Mouse (Mus musculus) liver, adult 2 months (tissue): ENCODE measurements around the gene Arl10. TPM values are rescaled to one million over a fixed set of nuclear protein-coding genes. Genes with fewer than 3 reads are reported as not detected.
A peak's percentile ranks its signal among the peaks of the same experiment; 100 is the strongest.

ENCODE experiments used
- DNase-seq: peaks from one replicate; pipeline ENCODE4 v3.0.0-alpha.2; 2011; ENCODE audit warnings: low read depth, low spot score; ENCODE audit errors: extremely low read depth
- H3K27ac ChIP-seq: fragments of 200-500 bp; replicated peaks from 2 replicates; pipeline ENCODE4 v1.5.1; 2012; ENCODE audit warnings: low read depth, mild to moderate bottlenecking, control low read depth, inconsistent platforms, low read length; ENCODE audit not compliant: insufficient read depth
- H3K27me3 ChIP-seq: fragments of 200-500 bp; 2 replicates; pipeline ENCODE4 v1.6.1; 2012; ENCODE audit warnings: mild to moderate bottlenecking, moderate library complexity, low read length, inconsistent platforms; ENCODE audit not compliant: control insufficient read depth, insufficient read depth
- H3K36me3 ChIP-seq: fragments of 200-500 bp; 2 replicates; pipeline ENCODE4 v1.6.1; 2012; ENCODE audit warnings: low read length, inconsistent platforms; ENCODE audit not compliant: control insufficient read depth, insufficient read depth
- H3K4me1 ChIP-seq: fragments of 200-500 bp; 2 replicates; pipeline ENCODE4 v1.6.1; 2011; ENCODE audit warnings: low read length; ENCODE audit not compliant: control insufficient read depth, insufficient read depth
- H3K4me3 ChIP-seq: fragments of 200-500 bp; 2 replicates; pipeline ENCODE4 v1.5.1; 2011; ENCODE audit warnings: low read depth, mild to moderate bottlenecking, control low read depth, low read length, moderate library complexity; ENCODE audit not compliant: insufficient read depth
- H3K79me2 ChIP-seq: fragments of 200-500 bp; 2 replicates; pipeline ENCODE4 v1.6.1; 2012; ENCODE audit warnings: inconsistent platforms, mild to moderate bottlenecking, low read length, moderate library complexity; ENCODE audit not compliant: control insufficient read depth, insufficient read depth
- H3K9ac ChIP-seq: fragments of 200-500 bp; 2 replicates; pipeline ENCODE4 v1.6.1; 2012; ENCODE audit warnings: low read depth, mild to moderate bottlenecking, control low read depth, inconsistent platforms, low read length
- CTCF ChIP-seq: fragments of 200-500 bp; IDR thresholded peaks from 2 replicates; pipeline ENCODE4 v1.5.1; 2011; ENCODE audit warnings: low read depth, low read length, control low read depth
- POLR2A ChIP-seq: fragments of 200-500 bp; IDR thresholded peaks from 2 replicates; pipeline ENCODE4 v1.6.1; 2011; ENCODE audit warnings: low read length, control low read depth; ENCODE audit not compliant: insufficient read depth; ENCODE audit errors: extremely low read depth
- WGBS: fragments of 180-500 bp; shearing (Covaris S2); methylation state at CpG from one replicate; pipeline ENCODE4 v1.1.7; 2018; 5-methylcytosine and 5-hydroxymethylcytosine counted together
- polyA plus RNA-seq: library from polyadenylated mRNA; depleted of rRNA; stranded (reverse); fragments of >200 nt; gene quantifications from 2 replicates; pipeline ENCODE4 v1.2.3, GENCODE M21; 2012
- total RNA-seq: library from RNA; depleted of rRNA; stranded (reverse); fragments of >200 nt; gene quantifications from 2 replicates; pipeline ENCODE4 v1.2.3, GENCODE M21; 2014

The Arl10 gene
- total and polyA plus RNA-seq, 2 experiments, result 4.2 to 5.2 TPM

DNA sequence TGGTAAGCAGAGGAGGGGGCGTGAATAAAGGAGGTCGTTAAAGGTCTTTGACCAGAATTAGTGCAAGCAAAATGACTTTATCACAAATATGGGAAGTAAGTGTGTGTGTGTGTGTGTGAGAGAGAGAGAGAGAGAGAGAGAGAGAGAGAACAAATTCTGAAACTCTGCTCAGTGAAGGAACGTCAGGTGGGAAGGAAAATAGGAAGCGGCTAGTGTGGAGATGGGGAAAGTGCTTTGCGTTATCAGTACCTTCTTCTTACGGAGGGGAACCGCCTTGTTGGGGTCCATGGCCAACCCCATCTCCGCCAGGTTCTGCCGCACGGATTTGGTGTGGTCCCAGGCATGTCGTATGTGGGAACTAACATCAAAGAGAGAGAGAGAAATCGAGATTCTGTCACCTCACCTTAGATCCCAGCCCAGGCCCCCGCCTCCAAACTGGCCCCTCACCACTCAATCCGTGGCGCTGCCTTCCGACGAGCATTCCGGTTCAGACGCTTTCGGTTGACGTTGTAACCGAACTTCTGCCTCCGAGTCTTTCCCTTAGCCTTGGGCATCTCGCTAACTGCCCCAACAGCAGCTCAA lies 14.7 kb downstream of the Arl10 start:
- Histone ChIP-seq H3K27ac (peak overlapping the region; percentile 25), H3K36me3 (peaks cover 17% of the 10 kb centered on the region)

DNA sequence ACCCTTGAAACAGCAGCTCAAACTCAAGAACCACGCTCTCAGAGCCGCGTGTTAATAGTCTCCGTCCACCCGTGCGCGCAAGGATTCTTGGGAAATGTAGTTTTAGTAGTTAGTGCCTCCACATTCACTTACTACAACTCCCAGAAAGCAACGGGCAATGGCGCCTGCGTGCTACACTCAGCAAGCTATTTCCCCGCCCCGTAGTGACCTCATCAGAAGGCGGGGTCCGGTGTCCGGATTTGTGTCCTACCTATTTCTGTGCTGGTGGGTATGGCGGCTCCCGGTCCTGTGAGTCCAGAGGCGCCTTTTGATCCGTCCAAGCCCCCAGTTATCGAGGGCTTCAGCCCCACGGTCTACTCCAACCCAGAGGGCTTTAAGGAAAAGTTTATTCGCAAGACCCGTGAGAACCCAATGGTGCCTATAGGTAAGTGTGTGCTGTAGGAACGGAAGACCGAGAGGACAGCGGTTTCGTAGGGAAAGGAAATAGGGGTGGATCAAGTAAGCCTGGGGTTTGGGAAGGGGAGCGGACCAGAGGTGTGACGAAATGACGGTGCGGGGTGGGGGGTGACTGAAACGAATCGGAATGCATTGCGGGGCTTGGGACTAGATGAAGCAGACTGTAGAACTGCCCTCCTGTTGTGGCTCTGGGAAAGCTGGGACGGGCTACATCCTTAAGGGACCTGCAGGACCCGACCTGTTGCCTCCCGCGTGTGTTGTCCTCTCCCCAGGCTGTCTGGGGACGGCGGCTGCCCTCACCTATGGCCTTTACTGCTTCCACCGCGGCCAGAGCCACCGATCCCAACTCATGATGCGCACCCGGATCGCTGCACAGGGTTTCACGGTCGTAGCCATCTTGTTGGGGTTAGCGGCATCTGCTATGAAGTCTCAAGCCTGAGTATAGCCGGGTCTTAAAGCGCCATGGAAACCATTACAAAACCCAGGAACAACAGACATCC lies 15.5 kb downstream of the Arl10 start, which contains the start of the genes Nop16 and Higd2a:
Gene Nop16, minus strand, starts transcription at position 95 of the 956 bp plus-strand sequence.
Gene Higd2a, plus strand, starts transcription at position 212 of the 956 bp plus-strand sequence.
- DNase-seq, result peak; percentile 96
- peaks cover 10% of the 10 kb centered on the region for H3K36me3 ChIP-seq
- peak within 1 kb of the TSS; percentile 73 for H3K27ac ChIP-seq
- H3K9ac ChIP-seq, result peak within 1 kb of the TSS; percentile 89
- WGBS, result under 1% methylated on average over 51 of the region's 51 CpGs
- H3K4me1 ChIP-seq, result peaks cover 10% of the 10 kb centered on the region
- H3K79me2 ChIP-seq, result peaks cover 11% of the 10 kb centered on the region; the same call in 1 of the 2 replicates
- H3K4me3 ChIP-seq, result peak within 1 kb of the TSS; percentile 94
- no peaks in the 10 kb centered on the region for H3K27me3 ChIP-seq
- TF ChIP-seq CTCF (no peak), POLR2A (peak; percentile 64)

More for the DNA sequence above, 14.7 kb downstream of the Arl10 start:
- WGBS, result under 1% methylated on average over 24 of the region's 24 CpGs
- peaks cover 10% of the 10 kb centered on the region for H3K4me1 ChIP-seq
- peak overlapping the region; percentile 94 for H3K4me3 ChIP-seq
- no peaks in the 10 kb centered on the region for H3K27me3 ChIP-seq
- no peak for DNase-seq
- peak overlapping the region; percentile 75 for H3K9ac ChIP-seq
- TF ChIP-seq POLR2A (no peak), CTCF (no peak)
- H3K79me2 ChIP-seq, result peaks cover 11% of the 10 kb centered on the region; the same call in 1 of the 2 replicates

DNA sequence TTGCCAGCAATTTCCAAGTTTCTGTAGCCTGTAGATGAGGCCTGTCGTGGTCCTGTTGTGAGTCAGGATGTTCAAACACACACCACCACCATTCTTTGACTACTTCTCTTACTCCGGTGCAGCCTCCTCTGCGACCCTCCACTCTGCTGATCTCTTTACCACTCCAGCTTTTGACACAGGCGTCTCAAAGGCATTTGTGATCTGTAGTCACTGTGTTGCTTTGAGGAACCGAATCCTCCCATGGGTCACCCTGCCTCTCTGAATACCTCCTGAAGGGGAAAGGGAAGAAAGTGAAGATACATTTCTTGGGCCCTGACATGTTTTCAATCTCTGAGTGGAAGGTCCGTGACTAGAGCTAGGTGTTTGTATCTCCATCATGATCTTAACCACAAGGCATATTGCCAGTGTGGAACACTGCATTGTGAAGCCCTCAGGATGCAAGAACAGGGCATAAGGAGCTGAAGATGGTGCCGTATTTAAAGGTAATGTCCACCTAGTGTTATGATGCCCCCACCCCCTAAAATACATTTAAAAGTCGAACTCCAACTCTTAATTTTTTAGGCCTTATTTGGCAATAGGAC lies 17.1 kb downstream of the Arl10 start:
- Histone ChIP-seq H3K79me2 (peaks cover 11% of the 10 kb centered on the region; the same call in 1 of the 2 replicates), H3K4me3 (no peak overlapping the region), H3K9ac (no peak overlapping the region), H3K4me1 (peaks cover 10% of the 10 kb centered on the region), H3K27ac (no peak overlapping the region), H3K36me3 (peaks cover 8% of the 10 kb centered on the region), H3K27me3 (no peaks in the 10 kb centered on the region)
- DNase-seq, result no peak
- 88% methylated on average over 8 of the region's 8 CpGs for WGBS
- no peak for TF ChIP-seq CTCF
- TF ChIP-seq POLR2A, result no peak

DNA sequence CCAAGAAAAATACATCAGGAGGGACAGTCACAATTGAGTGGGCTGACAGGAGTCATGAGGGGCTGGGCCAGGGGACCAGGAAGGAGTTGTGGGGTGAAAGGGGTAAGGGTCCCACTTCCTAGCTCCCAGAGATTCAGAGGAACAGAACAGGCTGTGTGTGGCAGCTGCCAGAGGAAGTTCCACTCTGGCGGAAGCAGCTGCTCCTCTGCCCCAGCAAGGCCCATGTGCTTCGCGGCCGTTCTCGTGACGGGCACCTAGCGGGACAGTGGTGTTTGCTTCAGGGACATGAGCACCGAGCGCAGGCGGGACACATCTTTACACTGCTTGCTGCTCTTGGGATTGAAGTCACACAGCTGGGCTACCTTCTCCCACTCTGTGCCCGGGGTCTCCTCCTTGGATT lies 18.8 kb downstream of the Arl10 start:
- 97% methylated on average over 11 of the region's 11 CpGs for WGBS
- H3K36me3 ChIP-seq, result peaks cover 2% of the 10 kb centered on the region
- TF ChIP-seq POLR2A (no peak), CTCF (no peak)

DNA sequence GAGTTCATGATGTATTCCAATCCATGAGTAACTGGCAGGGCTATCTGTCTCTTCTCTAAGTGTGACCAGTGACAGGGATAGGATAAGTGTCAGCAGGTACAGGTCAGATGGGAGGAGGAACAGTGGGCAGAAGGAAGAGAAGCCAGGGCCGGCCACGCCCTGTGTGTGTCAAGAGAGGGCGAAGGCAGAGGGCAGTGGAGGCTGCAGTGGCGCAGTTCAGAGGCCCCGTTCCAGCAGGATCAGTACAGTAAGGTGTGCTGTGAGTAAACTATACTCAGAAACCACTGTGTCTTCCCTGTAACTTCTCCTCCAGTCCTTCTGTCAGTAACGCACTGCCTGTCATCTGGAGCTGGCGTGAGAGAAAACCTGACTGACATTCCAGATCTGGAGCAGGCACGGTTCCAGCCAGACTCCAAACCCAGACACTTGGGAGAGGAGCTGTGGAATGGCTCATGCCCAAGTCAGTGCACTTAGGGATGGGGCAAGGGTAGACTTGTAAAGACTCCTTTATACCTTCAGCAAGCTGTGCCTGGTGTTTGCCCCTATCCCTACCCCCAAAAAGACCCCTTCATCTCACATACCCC lies 21.4 kb downstream of the Arl10 start:
- no peaks in the 10 kb centered on the region; the same call in 1 of the 2 replicates for H3K79me2 ChIP-seq
- WGBS, result 64% methylated on average over 8 of the region's 8 CpGs
- no peak for DNase-seq

More for the DNA sequence above, 18.8 kb downstream of the Arl10 start:
- Histone ChIP-seq H3K4me1 (peaks cover 10% of the 10 kb centered on the region), H3K4me3 (no peak overlapping the region), H3K27ac (no peak overlapping the region), H3K79me2 (peaks cover 9% of the 10 kb centered on the region; the same call in 1 of the 2 replicates), H3K27me3 (no peaks in the 10 kb centered on the region), H3K9ac (no peak overlapping the region)
- no peak for DNase-seq

More for the DNA sequence above, 21.4 kb downstream of the Arl10 start:
- peaks cover 7% of the 10 kb centered on the region for H3K4me1 ChIP-seq
- no peaks in the 10 kb centered on the region for H3K27me3 ChIP-seq
- no peak for TF ChIP-seq POLR2A
- no peak for TF ChIP-seq CTCF
- H3K36me3 ChIP-seq, result peaks cover 2% of the 10 kb centered on the region
- H3K9ac ChIP-seq, result no peak overlapping the region
- no peak overlapping the region for H3K4me3 ChIP-seq
- no peak overlapping the region for H3K27ac ChIP-seq
